Mouse (Mus musculus): ENCODE results near the gene Dusp16.

Gene Dusp16

DNA sequence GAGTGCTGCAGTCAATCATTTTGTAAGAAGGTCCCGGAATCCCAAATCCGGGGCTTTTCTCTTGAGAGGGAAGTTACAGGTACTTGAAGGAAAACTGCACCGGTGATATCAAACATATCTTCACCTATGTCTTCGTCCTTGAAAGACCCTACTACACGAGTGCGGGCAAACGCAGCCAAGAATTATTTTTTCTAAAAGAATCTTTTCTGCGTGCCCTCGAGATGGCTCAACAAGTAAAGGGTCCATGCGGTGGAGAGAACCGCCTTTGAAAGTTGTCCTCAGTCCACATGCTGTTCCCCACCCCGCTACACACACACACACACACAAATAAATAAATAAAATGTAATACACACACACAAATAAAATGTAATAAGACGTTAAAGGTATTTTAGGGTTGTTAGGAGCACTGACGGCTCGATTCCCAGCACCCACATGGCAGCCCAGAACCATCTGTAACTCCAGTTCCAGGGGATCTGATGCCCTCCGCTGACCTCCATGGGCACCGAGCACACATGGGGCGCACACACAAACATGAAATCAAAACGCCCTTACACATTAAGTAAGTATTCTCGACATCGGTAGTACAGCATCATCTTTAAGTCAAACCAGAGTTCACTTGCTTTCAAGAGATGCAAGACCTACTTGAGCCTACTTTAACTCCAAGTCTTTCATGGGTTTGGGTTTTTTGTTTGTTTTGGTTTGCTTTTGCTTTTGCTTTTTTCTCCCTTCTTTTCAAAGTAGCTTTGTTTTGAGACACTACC, 801 bp upstream of the Dusp16 start:
- DNase-seq (ENCODE audit: low spot score in 2 of 2): no peak

DNA sequence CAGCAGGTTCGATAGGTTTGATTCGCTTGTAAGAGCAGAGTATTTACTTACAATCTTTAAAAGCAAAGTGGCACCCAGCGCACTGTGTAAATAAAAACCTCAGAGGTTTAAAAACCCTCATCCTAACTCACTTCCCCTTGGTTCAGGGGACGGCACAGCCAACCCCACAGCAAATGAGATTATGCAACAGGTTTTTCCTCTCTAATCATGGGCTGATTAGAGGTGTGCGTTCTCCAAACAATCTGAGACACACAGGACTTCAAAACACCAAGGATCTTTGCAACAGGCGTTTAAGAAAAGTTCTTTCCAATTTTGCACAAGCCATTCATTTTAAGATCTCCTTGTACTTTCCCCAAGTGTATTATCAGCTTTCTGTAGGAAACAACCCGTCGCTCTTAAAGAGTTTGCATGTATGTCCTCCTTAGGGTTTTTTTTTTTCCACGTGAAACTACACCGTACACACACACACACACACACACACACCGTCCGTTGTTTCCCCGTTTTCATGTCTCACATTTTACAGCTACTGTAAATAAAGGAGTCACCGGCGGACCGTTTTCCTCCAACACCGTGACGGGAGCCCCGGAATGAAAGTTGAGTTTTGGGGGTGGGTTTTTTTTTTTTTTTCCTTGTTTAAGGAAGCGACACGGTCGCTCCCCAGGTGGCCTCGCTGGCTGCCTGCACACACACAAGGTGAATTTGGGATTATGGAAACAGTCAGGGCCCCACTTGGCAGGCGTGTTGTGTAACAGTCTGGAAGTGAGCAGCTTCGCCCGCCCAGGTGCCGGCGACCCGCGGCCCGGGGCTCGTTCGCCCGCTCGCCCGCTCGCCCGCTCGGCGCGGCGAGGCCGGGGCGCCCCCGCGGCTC, 940 bp downstream of the Dusp16 start:
- peak; percentile 16 to 34 for DNase-seq (ENCODE audit: low spot score in 2 of 2)

DNA sequence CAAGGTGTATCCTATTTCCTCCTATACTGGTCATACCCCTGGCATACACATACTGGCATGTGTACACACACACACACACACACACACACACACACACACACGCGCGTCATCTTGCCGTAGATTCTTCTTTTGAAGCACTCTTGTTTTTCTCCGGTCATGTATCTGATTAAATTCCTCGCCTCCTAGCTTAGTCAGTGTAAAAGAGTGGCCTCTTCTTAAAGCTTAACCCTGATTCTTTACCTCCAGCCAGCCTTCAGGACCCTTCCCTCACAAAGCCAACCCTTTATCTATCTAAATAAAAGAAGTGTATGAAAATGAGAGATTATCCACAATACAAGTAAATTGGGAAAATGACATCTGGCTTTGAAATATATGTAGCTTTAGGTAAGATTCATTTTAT, 3.3 kb downstream of the Dusp16 start:
- DNase-seq (ENCODE audit: low spot score in 2 of 2): no peak

DNA sequence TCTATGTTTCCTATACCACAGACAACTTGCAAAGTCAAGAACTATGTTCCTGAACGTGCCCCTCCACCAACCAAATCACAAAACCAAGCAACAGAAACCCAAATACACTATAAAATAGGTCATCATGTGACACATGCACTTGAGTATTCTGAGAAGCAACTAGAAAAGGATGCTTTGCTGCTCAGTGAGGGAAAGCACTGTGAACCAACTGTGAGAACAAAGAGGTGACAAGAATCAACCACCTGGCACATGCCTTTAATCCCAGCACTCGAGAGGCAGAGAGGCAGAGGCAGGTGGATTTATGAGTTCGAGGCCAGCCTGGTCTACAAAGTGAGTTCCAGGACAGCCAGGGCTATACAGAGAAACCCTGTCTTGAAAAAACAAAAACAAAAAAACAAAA, 6.0 kb downstream of the Dusp16 start:
- DNase-seq (ENCODE audit: low spot score in 2 of 2): peak; percentile 50 to 55

DNA sequence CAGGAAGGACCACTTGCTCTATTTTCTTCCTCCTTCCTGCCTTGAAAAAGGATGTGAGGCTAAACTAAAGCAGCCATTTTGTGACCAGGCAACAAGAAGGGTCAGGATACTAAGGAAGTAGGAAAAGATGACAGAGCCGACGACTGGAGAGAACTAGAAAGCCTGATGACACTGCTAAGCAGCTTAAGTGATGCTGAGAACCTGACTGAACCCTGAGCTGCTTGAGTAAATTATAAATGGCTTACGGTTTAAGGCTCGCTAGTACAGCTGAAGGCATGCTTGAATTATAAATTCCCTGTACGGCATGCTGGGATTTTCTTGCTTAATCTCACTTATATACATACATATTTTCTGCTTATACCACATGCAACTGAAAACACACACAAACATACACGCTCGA, 9.5 kb downstream of the Dusp16 start:
- DNase-seq (ENCODE audit: low spot score in 2 of 2): no peak

DNA sequence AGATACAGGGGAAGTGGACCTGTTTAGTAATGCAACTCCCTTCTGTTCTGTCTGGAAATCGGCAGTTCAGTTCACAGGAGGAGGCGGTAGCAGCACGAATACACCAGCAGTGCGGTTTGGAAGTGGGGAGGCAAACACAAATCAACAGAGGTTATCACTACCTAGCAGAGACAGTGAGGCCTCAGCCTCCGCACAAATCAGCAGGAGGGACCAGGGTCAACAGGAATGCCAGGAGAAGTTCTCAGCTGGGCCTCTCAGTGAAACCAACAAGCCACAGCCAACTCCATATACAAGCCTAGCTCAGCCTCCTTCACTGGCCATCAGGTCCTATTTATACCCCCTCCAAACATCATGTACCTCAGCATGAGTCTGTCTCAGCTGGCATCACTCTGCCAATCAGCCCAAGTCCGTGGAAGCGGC, 10.9 kb downstream of the Dusp16 start:
- DNase-seq (ENCODE audit: low spot score in 2 of 2): no peak

DNA sequence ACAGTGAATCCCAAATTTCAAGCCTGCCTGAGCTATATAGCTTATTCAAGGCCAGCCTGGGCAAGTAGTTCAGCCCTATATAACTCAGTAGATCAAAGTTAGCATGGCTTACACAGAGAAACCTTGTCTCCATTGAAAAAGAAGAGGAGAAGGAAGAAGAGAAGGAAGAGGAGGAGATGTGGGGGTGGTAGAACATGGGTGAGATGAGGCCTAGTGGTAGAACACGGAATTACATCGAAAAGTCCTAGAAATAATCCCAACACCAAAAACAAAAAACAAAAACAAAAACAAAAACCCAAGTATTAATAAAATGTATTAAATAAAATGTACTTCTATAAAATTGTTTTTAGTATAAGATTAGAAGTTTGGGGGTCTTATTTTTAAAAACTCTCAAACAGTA, 12.4 kb downstream of the Dusp16 start:
- no peak for DNase-seq (ENCODE audit: low spot score in 2 of 2)

DNA sequence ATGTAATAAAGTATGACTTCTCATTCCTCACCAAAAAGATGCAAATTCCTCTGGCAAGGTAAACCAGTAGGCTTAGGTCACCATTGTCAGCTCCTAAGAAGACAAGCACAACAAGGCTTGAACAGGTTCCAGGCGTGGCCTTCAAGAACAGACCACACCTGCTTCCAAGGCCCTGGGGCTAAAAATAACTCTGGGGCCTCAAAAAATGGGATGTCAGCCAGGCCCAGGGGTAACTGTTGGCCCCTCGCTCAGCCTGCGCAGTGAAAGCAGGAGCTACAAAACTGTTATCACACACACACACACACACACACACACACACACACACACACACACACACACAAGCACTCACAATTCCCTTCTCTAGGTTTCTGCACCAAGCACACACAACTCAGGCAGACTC, 18.5 kb downstream of the Dusp16 start:
- DNase-seq (ENCODE audit: low spot score in 2 of 2): no peak

DNA sequence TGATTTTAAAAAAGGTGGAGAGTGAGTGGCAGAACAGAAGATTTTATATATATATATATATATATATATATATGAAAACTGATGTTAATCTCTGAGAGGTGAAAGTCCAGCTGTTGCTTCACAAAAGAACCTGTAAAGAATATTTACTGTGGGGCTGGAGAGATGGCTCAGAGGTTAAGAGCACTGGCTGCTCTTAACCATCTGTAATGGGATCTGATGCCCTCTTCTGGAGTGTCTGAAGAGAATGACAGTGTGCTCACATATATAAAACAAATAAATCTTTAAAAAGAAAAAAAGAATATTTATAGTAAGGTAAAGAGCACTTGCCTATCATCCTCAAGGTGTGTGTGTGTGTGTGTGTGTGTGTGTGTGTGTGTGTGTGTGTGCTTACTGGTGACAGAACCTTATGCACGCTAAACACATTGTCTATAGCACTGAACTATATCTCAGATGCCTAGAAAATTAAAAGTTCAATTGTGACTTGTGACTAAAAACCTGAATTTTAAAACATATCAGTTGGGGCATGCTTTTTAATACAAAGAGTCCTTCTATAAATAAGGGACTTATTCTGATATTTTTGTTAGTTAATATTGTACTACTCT, 19.0 kb downstream of the Dusp16 start:
- no peak for DNase-seq (ENCODE audit: low spot score in 2 of 2)

DNA sequence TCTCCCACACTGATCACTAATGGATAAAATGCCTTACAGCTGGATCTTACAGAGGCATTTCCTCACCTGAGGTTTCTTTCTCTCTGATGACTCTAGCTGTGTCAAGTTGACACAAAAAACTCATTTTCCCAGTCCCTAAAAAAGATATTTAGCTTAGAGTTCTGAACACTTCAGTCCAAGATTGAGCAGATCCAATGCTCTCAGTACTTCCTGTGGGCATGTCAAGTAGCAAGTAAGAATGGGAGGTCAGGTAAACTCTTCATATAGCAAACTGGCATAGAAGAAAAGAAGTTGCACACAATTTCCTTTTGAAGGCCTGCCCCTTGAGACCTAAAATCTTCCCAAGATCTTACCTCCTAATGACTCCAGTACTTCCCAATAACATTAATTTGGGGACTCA, 22.1 kb downstream of the Dusp16 start:
- no peak for DNase-seq (ENCODE audit: low spot score in 2 of 2)

DNA sequence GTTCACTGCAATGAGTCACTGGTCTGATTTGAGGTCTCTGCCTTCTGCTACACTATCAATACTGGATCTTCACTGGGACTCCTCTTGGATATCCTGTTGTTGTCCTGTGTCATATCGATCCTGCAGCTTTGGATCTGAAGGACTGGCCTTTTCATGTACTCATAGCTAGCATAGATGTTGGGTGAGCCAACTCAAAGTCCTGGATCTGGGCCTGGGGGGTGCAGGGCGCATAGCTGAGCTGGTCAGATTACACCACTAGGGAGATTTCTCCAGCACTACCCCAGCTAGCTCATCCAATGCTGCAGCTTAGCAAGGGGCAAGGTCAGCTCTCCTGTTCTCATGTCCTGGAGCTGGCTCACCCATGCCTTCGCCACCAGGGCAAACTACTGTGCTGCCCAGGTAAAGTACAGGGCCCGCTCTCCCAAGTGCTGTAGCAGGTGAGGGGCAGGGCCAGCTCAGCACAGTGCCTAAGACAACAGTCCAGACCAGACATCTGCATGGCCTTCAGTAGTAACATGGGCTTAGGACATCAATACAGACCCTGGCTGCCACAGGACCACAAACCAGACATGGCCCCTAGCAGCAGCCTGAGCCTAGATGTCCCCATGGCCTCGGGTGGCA, 27.9 kb downstream of the Dusp16 start:
- DNase-seq (ENCODE audit: low spot score in 2 of 2): no peak

DNA sequence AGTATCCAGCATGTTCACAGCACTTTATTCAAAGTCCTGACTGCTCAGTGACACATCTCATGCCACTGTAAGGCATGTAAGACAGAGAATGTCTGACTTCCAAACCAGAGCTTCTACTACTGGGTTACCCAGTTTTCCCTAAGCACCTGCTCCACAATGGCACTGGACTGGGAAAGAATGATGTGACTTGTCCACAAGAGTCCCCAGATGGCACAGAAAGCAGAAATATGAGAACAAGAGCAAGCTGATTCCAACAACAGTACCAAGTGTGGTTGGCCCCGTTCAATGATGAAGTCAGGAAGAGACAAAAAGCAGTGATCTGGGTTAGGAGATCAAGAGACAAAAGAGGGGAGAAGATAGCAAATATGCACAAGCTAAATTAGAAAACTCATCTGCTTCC, 29.0 kb downstream of the Dusp16 start:
- DNase-seq (ENCODE audit: low spot score in 2 of 2): no peak

DNA sequence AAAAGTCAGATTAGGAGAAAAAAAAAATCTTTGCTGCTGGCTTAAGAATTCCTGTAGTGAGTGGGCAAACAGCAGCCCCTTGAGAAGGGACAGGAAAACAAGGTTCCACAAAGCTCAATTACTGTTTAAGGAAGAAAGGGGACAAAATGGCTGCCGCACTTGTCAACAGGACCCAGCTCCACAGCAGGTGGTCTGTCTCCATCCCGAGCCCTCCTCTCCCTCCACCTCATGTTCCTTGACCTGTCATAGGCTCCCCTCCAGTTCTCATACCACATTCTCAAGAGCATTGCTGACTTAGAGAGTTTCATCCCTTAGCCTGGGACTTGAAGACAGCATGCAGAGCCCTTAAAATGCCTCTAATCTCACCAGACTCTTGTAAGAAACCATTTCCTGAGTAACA, 30.6 kb downstream of the Dusp16 start:
- no peak for DNase-seq (ENCODE audit: low spot score in 2 of 2)

DNA sequence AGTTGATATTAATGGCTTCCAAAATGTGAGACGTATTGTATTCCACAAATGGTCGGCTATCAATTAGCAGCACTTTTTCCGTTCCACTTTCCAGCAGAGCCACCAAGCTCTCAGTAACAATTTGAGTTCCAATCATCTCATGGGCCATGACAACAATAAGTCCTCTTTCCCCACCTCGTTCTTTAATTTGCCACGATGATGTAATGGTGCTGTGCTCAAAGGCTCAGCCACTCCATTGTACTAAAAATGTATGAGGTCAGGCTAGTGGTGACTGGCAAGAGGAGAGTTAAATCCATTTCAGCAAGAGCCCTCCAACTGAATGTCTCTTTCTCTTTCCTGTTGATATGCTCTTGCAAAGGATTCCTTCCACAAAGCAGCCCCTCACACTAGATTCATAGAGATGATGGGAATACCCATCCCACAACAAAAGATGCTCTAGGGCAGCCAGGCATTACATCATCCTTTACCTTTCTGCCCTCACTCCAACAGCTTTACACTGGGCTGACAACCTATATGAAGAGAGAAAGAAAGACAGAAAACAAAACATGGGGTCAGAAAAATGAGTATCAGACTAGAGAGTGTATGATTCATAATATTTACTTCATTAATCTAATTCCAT, 31.4 kb downstream of the Dusp16 start:
- DNase-seq (ENCODE audit: low spot score in 2 of 2): no peak

DNA sequence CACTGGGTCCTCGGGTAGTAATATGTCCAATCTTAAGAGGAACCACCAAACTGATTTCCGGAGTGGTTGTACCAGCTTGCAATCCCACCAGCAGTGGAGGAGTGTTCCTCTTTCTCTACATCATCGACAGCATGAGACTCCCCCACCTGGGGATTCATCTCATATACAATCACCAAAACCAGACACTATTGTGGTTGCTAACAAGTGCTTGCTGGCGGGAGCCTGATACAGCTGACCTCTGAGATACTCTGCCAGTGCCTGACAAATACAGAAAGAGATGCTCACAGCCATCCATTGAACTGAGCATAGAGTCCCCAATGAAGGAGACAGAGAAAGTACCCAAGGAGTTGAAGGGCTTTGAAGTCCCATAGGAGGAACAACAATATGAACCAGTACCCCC, 36.4 kb downstream of the Dusp16 start:
- DNase-seq (ENCODE audit: low spot score in 2 of 2): no peak

DNA sequence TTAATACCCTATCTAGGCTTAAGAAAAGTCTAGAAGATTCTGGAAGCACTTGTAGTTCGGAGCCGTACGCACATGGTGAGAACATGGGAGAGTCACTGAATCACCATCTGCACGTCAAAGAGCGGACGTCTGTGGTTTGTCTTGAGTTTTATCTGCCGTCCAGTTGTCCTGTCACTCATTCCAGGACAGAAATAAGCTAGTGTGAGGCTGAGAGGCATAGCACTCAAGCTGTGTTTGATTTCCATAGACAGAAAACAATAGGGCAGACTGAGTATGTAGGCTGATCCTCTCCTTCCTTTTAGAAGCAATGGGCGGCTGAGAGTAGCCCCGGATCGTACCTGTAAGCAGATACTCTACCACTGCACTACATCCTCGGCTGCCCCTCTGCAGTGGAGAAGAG, 38.6 kb downstream of the Dusp16 start:
- DNase-seq (ENCODE audit: low spot score in 2 of 2): no peak

DNA sequence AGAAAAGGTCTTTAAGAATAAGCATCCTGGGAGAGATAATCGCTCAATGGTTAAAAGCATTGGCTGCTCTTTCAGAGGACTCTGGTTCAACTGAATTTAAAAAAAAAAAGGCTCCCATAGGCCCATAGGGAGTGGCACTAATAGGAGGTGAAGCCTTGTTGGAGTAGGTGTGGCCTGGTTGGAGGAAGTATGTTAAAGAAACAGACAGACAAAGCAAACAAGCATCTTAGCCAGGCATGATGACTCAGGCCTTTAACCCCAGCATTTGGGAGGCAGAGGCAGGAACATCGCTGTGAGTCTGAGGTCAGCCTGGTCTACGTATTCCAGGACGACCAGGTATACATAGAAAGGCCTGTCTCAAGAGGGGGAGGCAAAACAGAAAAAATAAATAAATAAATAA, 39.0 kb downstream of the Dusp16 start:
- DNase-seq (ENCODE audit: low spot score in 2 of 2): no peak

DNA sequence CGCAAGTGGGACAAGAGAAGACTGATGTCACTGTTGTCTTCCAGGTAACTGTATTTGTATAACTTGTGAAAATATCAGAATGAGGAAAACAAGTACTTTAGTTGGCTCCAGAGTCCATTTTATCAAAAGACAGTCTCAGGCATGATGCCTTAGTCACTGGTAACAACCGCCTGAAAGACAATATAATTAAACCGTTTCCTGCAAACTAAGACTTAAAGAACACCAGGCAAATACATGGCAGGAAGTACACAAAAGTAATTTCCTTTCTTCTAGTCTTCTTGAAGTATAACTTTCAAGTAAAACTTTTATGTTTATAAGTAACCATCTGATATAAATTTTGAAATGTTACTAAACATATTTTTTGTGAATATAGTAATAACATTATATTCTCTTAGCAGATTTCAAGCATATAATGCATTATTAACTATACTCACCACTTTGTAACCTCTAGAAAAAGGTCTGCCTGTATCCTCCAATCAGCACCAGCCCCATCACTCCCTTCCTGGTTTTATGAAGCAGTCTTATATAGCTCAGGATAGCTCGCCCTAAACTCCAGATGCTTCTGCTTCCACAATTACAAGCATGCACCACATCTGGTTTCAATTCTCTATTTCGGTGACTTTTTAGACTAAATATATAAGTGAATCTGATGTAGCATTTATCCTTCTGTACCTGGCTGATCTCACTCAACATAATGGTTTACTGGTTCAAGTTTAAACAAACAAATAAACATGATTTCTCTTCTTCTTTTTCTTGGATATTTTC, 40.4 kb downstream of the Dusp16 start:
- no peak for DNase-seq (ENCODE audit: low spot score in 2 of 2)

DNA sequence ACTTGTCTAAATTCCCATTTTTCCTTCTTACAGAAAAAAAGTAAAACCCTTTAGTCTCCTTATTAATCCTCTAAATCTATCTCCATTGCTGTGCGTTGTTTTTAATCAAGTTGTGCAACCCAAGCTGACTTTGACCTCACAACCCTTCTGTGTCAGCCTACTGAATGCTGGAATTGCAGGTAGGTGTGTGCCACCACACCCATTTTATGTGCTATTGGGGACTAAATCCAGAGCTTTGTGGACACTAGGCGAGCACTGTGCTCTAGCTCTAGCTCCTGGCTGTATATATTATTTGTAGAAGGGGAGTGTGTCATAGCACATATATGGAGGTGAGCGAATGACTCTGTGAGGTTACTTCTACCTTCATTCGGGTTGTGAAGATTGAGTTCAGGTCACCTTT, 41.3 kb downstream of the Dusp16 start:
- no peak for DNase-seq (ENCODE audit: low spot score in 2 of 2)

DNA sequence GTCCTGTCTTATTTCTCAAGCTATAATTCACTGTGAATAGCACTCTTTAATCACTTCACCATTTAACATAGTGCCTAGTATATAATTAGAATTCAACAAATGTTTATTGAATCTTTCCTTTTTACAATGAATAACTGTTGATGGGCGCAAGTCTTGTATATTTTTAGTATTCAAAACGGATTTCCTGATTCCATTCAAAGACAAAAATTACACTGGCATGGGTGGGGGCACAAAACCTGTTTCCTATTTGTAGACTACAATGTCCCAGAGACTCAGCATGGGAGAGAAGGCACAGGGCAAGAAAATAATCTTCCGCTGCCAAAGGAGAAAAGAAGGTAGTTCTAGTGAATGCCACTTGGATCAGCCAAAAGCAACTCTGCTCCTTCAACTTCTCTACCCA, 44.3 kb downstream of the Dusp16 start:
- DNase-seq (ENCODE audit: low spot score in 2 of 2): no peak

DNA sequence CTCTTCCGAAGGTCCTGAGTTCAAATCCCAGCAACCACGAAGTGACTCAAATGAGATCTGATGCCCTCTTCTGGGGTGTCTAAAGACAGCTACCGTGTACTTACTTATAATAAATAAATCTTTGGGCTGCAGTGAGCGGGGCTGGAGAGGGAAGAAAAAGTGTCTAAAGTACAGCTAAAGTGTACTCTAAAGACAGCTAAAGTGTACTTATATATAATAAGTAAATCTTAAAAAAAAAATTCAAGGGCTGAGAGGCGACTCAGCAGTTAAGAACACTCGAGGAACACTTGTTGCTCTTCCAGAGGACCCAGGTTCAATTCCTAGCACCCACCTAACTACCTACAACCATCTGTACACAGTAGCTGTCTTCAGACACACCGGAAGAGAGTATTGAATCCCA, 46.5 kb downstream of the Dusp16 start:
- no peak for DNase-seq (ENCODE audit: low spot score in 2 of 2)
